Mouse (Mus musculus) megakaryocyte, embryonic 14.5 days (primary cell): ENCODE data around the gene Atr.

Experiments
- FLI1 ChIP-seq: IDR thresholded peaks from 2 replicates; pipeline ENCODE4 v1.6.1; 2012; ENCODE audit warnings: low read length, inconsistent platforms, mixed read lengths
- GATA1 ChIP-seq: IDR thresholded peaks from 3 replicates; pipeline ENCODE4 v1.6.1; 2012; ENCODE audit warnings: mixed read lengths, low read length, inconsistent platforms, borderline replicate concordance

- TF ChIP-seq FLI1: no peak
- TF ChIP-seq GATA1: no peak
Observed at GRCm38 (mm10) chr9:95932855-95933254, 75.5 kb downstream of the Atr start.
